Mouse (Mus musculus): ENCODE measurements at regions not wholly inside any gene's neighbourhood (a gene's known extent, or its start where the extent isn't known, plus 50 kb on each side); places are given as distances from the start of the nearest gene placed in this dataset.

GRCm38 (mm10) chr3:120920351-120920750 is 251.1 kb downstream of the Rwdd3 start:
- DNase-seq (ENCODE audit: extremely low spot score in 1 of 2, low spot score in 1 of 2) = no peak

GRCm38 (mm10) chr3:120898931-120899330 is 272.6 kb downstream of the Rwdd3 start:
- DNase-seq (ENCODE audit: extremely low spot score in 1 of 2, low spot score in 1 of 2) = no peak

- DNase-seq (ENCODE audit: extremely low spot score in 1 of 2, low spot score in 1 of 2) = no peak
Measured at GRCm38 (mm10) chr3:120898258-120898657, 273.2 kb downstream of the Rwdd3 start.

GRCm38 (mm10) chr3:120897758-120898157 is 273.7 kb downstream of the Rwdd3 start:
- DNase-seq (ENCODE audit: extremely low spot score in 1 of 2, low spot score in 1 of 2) = no peak

GRCm38 (mm10) chr3:120897221-120897620 is 274.3 kb downstream of the Rwdd3 start:
- DNase-seq (ENCODE audit: extremely low spot score in 1 of 2, low spot score in 1 of 2) = peak in 1 of 2 experiments; percentile 17

GRCm38 (mm10) chr3:120886063-120886841 is 285.2 kb downstream of the Rwdd3 start:
- DNase-seq (ENCODE audit: extremely low spot score in 1 of 2, low spot score in 1 of 2) = peak; percentile 15 to 38

GRCm38 (mm10) chr3:120885401-120885800 is 286.1 kb downstream of the Rwdd3 start:
- no peak for DNase-seq (ENCODE audit: extremely low spot score in 1 of 2, low spot score in 1 of 2)

GRCm38 (mm10) chr3:120884189-120884588 is 287.3 kb downstream of the Rwdd3 start:
- DNase-seq (ENCODE audit: extremely low spot score in 1 of 2, low spot score in 1 of 2) = no peak

- no peak for DNase-seq (ENCODE audit: extremely low spot score in 1 of 2, low spot score in 1 of 2)
Measured at GRCm38 (mm10) chr3:120883650-120884049, 287.8 kb downstream of the Rwdd3 start.

- no peak for DNase-seq (ENCODE audit: extremely low spot score in 1 of 2, low spot score in 1 of 2)
Measured at GRCm38 (mm10) chr3:120879409-120879808, 292.1 kb downstream of the Rwdd3 start.

GRCm38 (mm10) chr3:120875740-120876139 is 295.8 kb downstream of the Rwdd3 start:
- no peak for DNase-seq (ENCODE audit: extremely low spot score in 1 of 2, low spot score in 1 of 2)

- peak in 1 of 2 experiments; percentile 18 for DNase-seq (ENCODE audit: extremely low spot score in 1 of 2, low spot score in 1 of 2)
Measured at GRCm38 (mm10) chr3:120865036-120865435, 306.5 kb downstream of the Rwdd3 start.

GRCm38 (mm10) chr3:120861641-120862040 is 309.9 kb downstream of the Rwdd3 start:
- DNase-seq (ENCODE audit: extremely low spot score in 1 of 2, low spot score in 1 of 2) = no peak

- no peak for DNase-seq (ENCODE audit: extremely low spot score in 1 of 2, low spot score in 1 of 2)
Measured at GRCm38 (mm10) chr3:120858281-120858680, 313.2 kb downstream of the Rwdd3 start.

GRCm38 (mm10) chr3:120854322-120854721 is 317.2 kb downstream of the Rwdd3 start:
- no peak for DNase-seq (ENCODE audit: extremely low spot score in 1 of 2, low spot score in 1 of 2)

GRCm38 (mm10) chr3:120843623-120844022 is 327.9 kb downstream of the Rwdd3 start:
- no peak for DNase-seq (ENCODE audit: extremely low spot score in 1 of 2, low spot score in 1 of 2)

GRCm38 (mm10) chr3:120823536-120823935 is 348.0 kb downstream of the Rwdd3 start:
- DNase-seq (ENCODE audit: extremely low spot score in 1 of 2, low spot score in 1 of 2) = no peak

GRCm38 (mm10) chr3:120811901-120812300 is 359.6 kb downstream of the Rwdd3 start:
- DNase-seq (ENCODE audit: extremely low spot score in 1 of 2, low spot score in 1 of 2) = no peak

- no peak for DNase-seq (ENCODE audit: extremely low spot score in 1 of 2, low spot score in 1 of 2)
Measured at GRCm38 (mm10) chr3:120810527-120810926, 361.0 kb downstream of the Rwdd3 start.

- no peak for DNase-seq (ENCODE audit: extremely low spot score in 1 of 2, low spot score in 1 of 2)
Measured at GRCm38 (mm10) chr3:120810048-120810447, 361.4 kb downstream of the Rwdd3 start.

GRCm38 (mm10) chr3:120786659-120787058 is 384.8 kb downstream of the Rwdd3 start:
- DNase-seq (ENCODE audit: extremely low spot score in 1 of 2, low spot score in 1 of 2) = peak; percentile 33 to 45

GRCm38 (mm10) chr3:120781486-120781885 is 390.0 kb downstream of the Rwdd3 start:
- no peak for DNase-seq (ENCODE audit: extremely low spot score in 1 of 2, low spot score in 1 of 2)

Data from layer of hippocampus, postnatal 25 days (tissue).